Mouse (Mus musculus) heart, postnatal 36 days (tissue): ENCODE measurements at regions not wholly inside any gene's neighbourhood (a gene's known extent, or its start where the extent isn't known, plus 50 kb on each side); places are given as distances from the start of the nearest gene placed in this dataset.

Experiments used
- DNase-seq, 2 experiments: peaks; one replicate each; pipeline ENCODE4 v3.0.0; 2021 to 2022
- intact Hi-C: fragments of 180-260 bp; cut with DNase I; formaldehyde crosslinking; loops from one replicate; pipeline ENCODE4 v1.15.1; 2025

GRCm38 (mm10) chr3:136993473-136993872 is 323.5 kb downstream of the Ppp3ca start:
- intact Hi-C loops: loop anchor here (10.0 kb wide), 1 partner anchor 1109 kb away; no protein-coding TSS in a partner anchor
- DNase-seq: no peak

- intact Hi-C loops: loop anchor here (10.0 kb wide), 1 partner anchor 1110 kb away; no protein-coding TSS in a partner anchor
- no peak for DNase-seq
These were observed 324.6 kb downstream of the Ppp3ca start for GRCm38 (mm10) chr3:136994361-136995083.

DNA sequence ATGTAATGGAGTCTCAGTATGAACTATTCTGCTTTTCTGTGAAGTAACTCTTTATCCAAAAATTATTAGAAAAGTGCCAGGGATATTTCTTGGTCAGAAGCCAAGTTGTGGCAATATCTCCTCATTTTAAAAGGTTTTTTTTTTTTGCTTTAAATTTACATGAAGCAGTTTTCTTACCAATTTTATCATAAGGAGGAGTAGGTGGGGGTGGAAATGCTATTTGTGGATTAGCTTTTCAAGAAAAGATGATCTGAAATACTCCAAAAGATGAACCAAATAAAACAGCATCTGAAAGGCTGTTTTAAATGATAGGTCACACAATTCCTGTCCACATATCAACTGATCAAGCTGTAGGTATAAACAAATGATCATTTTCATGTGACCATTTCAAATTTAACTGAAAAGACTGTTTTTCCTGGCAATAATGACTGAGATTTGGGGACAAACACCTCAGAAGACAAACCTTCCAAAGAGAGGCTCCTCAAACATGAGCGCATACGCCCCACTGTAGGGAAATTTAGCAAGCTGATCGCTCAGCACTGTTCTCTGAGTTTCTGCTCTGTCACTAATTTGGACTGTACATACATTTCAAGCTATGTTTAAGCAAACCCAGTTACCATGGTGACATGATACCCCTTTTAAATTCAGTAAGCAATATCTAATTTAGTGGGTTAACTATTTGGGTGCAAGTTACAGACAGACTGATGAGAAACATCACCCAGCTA is 325.8 kb downstream of the Ppp3ca start:
- intact Hi-C loops: loop anchor here (10.0 kb wide), 1 partner anchor 1111 kb away; no protein-coding TSS in a partner anchor
- DNase-seq: no peak

- intact Hi-C loops: loop anchor here (10.0 kb wide), 1 partner anchor 1112 kb away; no protein-coding TSS in a partner anchor
- no peak for DNase-seq
These were observed 326.5 kb downstream of the Ppp3ca start for GRCm38 (mm10) chr3:136996381-136996895.

DNA sequence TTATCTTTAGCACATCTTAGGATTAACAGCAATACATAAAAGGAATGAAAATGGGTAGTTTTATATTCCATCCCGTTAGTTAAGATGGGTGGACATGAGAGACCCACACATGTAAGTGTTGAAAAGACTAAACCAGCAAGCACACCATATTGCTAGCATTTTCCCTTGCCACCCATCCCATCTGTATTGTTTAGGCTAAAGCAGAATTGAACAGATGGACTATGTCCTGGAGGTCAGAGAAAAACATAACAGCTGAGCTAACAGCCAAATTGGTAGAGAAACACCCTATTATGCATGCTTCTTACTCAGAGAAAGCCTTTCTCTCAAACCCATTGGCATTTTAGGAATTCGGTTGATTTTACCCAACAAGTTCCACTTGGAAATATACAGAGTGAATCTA is 329.3 kb upstream of the Emcn start:
- intact Hi-C loops: no loop called here
- DNase-seq: no peak

DNA sequence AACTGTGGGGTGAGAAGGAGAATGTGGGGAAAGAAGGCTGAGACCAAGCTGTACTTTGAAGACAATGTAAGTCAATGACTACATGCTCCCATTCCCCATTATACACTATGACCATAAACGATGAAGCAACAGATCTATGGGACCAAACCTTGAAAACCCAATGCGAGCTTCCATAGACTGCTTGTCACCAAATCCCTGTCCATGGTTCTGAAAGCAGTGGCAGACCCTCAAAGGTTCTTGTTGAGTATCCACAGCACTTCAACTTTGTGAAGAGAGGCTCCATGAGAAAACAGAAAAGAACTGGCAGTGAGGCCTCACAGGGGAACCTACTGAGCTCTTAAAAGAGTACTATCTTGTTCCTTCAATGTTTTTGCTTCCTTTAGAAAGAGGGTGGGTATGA is 326.2 kb upstream of the Emcn start:
- no peak for DNase-seq
- intact Hi-C loops: no loop called here

- intact Hi-C loops: no loop called here
- no peak for DNase-seq
These were observed 325.7 kb upstream of the Emcn start for GRCm38 (mm10) chr3:137015199-137015598.

DNA sequence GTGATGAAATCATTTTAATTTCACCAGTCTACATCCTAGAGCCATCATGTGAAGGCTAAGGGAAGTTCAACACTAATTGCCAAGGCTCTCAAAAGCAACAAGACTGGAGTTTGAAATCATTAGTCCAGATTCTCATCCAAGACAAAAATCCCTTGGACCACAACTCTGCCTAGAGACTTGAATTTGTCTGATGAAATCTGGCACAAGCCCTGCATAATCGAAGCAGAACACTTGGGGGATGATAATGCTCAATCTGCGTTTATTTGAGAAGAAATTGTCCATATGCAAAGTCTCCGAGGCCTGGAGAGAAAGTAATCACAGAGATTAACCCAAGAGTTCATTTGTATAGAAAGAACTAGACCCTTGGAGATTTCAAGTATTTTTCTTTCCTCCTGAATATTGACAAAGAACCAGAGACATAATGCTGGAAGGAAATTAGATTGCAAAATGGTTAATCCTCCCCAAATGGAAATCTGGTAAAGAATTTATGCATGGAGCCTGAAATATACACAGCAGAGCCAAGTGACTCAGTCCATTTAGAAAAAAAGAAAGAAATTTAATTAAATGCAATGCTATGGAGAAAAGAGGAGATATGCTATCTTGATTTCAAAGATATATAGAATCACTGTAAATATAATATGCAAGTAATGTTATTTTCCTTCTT is 320.8 kb upstream of the Emcn start:
- intact Hi-C loops: no loop called here
- DNase-seq: no peak

DNA sequence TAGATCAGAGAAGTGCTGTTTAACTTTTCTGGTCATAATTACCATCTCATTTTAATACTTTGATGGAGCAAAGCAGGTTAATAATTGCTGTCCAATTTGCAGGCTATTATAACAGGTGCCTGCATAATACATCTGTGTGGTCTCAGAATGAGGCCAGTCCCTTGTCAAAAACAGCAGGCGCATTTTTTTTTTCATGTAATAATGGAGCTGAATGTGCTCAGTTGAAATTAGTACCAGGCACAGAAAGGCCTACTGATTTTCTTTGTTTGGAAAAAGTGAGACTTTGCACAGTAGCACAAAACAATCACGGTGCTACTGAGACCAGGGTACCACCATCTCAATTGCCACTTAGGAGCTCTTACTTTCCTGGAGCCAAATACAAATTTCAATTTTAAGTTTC is 311.3 kb upstream of the Emcn start:
- no peak for DNase-seq
- intact Hi-C loops: no loop called here

GRCm38 (mm10) chr3:137032802-137033201 is 308.1 kb upstream of the Emcn start:
- intact Hi-C loops: no loop called here
- no peak for DNase-seq

GRCm38 (mm10) chr3:137039638-137040037 is 301.2 kb upstream of the Emcn start:
- no peak for DNase-seq
- intact Hi-C loops: no loop called here

GRCm38 (mm10) chr3:137056544-137057224 is 284.2 kb upstream of the Emcn start:
- DNase-seq: no peak

GRCm38 (mm10) chr3:137057225-137057910 is 283.5 kb upstream of the Emcn start:
- no peak for DNase-seq
- intact Hi-C loops: no loop called here

More at GRCm38 (mm10) chr3:137056544-137057224, 284.2 kb upstream of the Emcn start:
- intact Hi-C loops: no loop called here

- intact Hi-C loops: no loop called here
These were observed 283.0 kb upstream of the Emcn start for GRCm38 (mm10) chr3:137057911-137058260.

GRCm38 (mm10) chr3:137062067-137062466 is 278.8 kb upstream of the Emcn start:
- intact Hi-C loops: no loop called here

More at GRCm38 (mm10) chr3:137057911-137058260, 283.0 kb upstream of the Emcn start:
- no peak for DNase-seq

DNA sequence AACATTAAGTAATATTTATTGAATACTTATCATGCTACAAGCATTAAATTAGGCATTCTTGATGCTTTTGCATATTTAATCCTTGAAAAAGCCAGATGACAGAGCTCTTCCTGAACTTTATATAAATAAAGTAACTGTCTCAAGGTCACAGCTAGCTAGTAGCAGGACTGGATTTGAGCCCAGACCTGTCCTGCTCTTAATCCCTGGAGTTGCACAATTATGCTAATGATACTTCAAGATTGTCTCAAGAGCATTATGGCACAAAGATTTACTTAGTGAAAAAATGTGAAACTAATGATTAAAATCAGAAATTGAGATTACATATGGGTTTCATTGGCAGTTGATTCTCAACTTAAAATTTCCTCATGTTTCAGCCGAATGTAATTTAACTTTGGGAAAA is 273.5 kb upstream of the Emcn start:
- intact Hi-C loops: no loop called here
- DNase-seq: no peak

More at GRCm38 (mm10) chr3:137062067-137062466, 278.8 kb upstream of the Emcn start:
- no peak for DNase-seq

DNA sequence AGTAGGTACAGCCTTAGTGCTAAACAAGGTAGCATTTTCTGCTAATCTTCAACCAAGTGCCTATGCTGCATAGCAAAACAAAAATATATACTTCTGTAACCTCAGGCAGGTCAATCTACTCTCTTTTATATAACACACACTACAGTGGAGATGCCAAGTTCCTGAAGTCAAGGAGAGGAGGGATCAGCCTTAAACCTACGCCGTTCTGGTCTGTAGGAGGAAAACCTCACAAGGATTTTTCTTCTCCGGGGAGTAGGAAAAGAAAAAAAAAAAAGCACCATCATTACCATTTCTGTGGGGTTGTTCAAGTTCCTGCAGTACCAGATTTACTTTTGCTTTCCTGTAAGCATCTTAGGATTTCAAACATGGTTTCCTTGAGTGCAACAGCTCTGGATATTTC is 271.5 kb upstream of the Emcn start:
- DNase-seq: no peak
- intact Hi-C loops: no loop called here

DNA sequence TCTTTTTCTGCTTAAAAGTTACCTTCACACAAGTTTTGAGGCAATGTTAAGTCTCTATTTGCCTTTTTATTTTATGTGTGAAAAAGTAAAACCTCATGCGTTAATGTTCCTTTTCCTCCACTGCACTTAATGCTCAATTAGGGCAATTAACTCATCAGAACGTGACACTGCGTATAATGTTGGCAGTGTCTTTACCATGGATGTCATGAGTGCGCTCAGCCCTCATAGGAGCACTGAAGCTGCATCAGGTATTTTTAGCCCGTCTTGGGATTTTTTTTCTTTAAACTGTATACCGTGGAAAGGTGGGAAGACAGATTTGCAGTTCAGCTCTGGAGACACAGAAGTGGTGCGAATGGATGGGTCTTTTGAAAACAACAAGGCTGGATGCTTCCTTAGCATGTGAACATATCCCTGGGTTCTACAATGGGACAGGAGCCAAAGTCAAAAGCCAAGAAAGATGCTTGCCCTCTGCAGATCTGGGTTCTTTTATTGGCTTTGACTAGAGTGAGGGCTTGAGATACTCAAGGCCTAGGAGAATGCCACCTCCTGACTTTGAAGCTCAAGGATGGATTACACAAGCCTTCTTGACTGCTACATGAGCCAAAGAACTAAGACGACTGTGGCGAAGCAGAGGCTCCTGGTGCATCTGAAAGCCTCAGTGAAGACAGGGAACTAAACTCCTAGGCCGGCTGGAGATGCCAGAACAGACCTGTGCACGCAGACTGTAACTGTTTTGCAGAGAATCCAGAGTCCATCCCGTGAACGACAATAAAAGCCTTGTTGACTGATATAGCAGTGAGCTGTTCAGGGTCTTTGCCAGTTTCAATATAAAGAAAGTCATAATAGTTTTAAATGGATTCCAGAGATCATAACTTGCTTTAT is 262.9 kb upstream of the Emcn start:
- no peak for DNase-seq
- intact Hi-C loops: no loop called here

- no peak for DNase-seq
- intact Hi-C loops: no loop called here
These were observed 262.3 kb upstream of the Emcn start for GRCm38 (mm10) chr3:137078600-137078975.
